Mouse (Mus musculus) liver, postnatal 0 days (tissue): Measurements from ENCODE around the gene Tmem240. TPM values are rescaled to one million over a fixed set of nuclear protein-coding genes. Genes with fewer than 3 reads are reported as not detected.

Experiments used
- ATAC-seq: fragments of 200-750 bp; cut with Nextera tagmentation; 2 replicates; pipeline ENCODE4 v1.8.0; 2017; ENCODE audit warnings: mild to moderate bottlenecking, moderate library complexity
- DNase-seq: peaks from one replicate; pipeline ENCODE4 v3.0.0-alpha.2; 2016
- H3K27ac ChIP-seq: fragments of 300-500 bp; sonication (generic); 2 replicates; pipeline ENCODE4 v1.5.1; 2014; ENCODE audit warnings: antibody characterized with exemption, moderate library complexity, mild to moderate bottlenecking, low read depth
- H3K27me3 ChIP-seq: fragments of 300-500 bp; sonication (generic); 2 replicates; pipeline ENCODE4 v1.6.1; 2014; ENCODE audit warnings: low read length, control low read depth, mixed read lengths; ENCODE audit not compliant: insufficient read depth
- H3K36me3 ChIP-seq: fragments of 300-500 bp; sonication (generic); replicated peaks from 2 replicates; pipeline ENCODE4 v1.6.1; 2014; ENCODE audit warnings: mild to moderate bottlenecking, control low read depth, low read length, moderate library complexity, mixed read lengths; ENCODE audit not compliant: insufficient read depth
- H3K4me1 ChIP-seq: fragments of 300-500 bp; sonication (generic); 2 replicates; pipeline ENCODE4 v1.6.1; 2014; ENCODE audit warnings: antibody characterized with exemption, mild to moderate bottlenecking, control low read depth; ENCODE audit not compliant: insufficient read depth
- H3K4me2 ChIP-seq: fragments of 300-500 bp; sonication (generic); 2 replicates; pipeline ENCODE4 v1.6.1; 2014; ENCODE audit warnings: low read depth, mild to moderate bottlenecking, low read length, moderate library complexity, mixed read lengths
- H3K4me3 ChIP-seq: fragments of 300-500 bp; sonication (generic); 2 replicates; pipeline ENCODE4 v1.5.1; 2014; ENCODE audit warnings: low read depth, low read length
- H3K9ac ChIP-seq: fragments of 300-500 bp; sonication (generic); replicated peaks from 2 replicates; pipeline ENCODE4 v1.6.1; 2014; ENCODE audit warnings: mild to moderate bottlenecking, moderate library complexity
- H3K9me3 ChIP-seq: fragments of 300-500 bp; sonication (generic); 2 replicates; pipeline ENCODE4 v1.6.1; 2016; ENCODE audit warnings: mild to moderate bottlenecking, control low read depth, low read length, mixed read lengths
- CTCF ChIP-seq: sonication (generic); IDR thresholded peaks from 2 replicates; pipeline ENCODE4 v1.5.1; 2016; ENCODE audit warnings: antibody characterized with exemption, low read depth
- EP300 ChIP-seq: IDR thresholded peaks from 2 replicates; pipeline ENCODE4 v1.6.1; 2016; ENCODE audit warnings: antibody characterized with exemption, low read depth, mild to moderate bottlenecking
- WGBS: fragments of 180-500 bp; shearing (Covaris S2); extraction: QIAGEN DNeasy Blood & Tissue Kit; methylation state at CpG from one replicate; pipeline ENCODE4 v1.1.7; 2014; ENCODE audit not compliant: insufficient replicate concordance; 5-methylcytosine and 5-hydroxymethylcytosine counted together
- polyA plus RNA-seq: library from polyadenylated mRNA; unstranded; fragments of >200 nt; fragmentation: Nextera tagmentation; extraction: Ambion mirVana; gene quantifications from 2 replicates; pipeline ENCODE4 v1.2.1, GENCODE M21; 2015

The Tmem240 gene
- polyA plus RNA-seq, 1 experiment from 2014 or later: 0.02 TPM

DNA sequence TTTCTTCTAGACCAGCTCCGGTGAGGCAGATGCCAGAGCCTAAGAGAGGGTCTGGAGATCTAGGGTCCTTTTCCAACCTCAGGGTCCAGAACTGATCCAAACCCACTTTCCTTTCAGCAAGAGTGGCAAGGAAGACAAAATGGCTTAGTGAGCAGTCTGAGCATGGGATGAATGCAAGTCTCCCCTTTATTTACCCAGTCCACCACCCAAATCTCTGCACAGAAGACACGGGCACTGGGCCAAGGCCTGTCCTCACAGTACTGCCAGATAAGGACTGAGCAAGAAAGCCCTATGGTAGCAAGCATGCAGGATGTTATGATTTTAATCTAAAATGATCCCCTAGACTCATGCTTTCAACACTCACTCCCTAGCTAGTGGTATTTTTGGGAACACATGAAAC is 43.2 kb downstream of the Tmem240 start:
- Histone ChIP-seq H3K4me3 (no peak overlapping the region), H3K9me3 (no peaks in the 10 kb centered on the region), H3K27ac (no peak overlapping the region), H3K27me3 (peaks cover 25% of the 10 kb centered on the region), H3K36me3 (no peaks in the 10 kb centered on the region), H3K4me2 (no peak overlapping the region), H3K9ac (no peak overlapping the region), H3K4me1 (peaks cover 18% of the 10 kb centered on the region; the same call in 1 of the 2 replicates)
- 58% methylated on average over 2 of the region's 2 CpGs for WGBS
- no peak for DNase-seq
- TF ChIP-seq CTCF (no peak), EP300 (no peak)
- no peak for ATAC-seq

DNA sequence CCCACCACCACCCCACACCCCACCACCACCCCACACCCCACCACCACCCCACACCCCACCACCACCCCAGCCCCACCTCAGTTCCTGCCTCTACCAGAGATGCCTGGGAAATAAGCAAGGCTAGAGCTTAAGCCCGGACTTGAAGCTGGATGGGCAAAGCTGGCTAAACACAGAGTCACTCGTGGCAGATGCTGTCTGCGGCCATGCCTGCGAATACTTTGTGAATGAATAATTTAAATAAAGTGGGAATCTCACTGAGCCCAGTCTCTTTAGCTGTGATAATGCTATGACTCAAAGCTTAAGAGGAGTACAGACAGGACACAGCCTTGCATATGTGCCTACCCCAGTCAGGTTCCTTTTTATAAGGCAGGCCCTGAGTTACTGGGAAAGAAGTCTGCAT is 44.9 kb downstream of the Tmem240 start:
- Histone ChIP-seq H3K4me1 (peaks cover 17% of the 10 kb centered on the region), H3K36me3 (no peaks in the 10 kb centered on the region), H3K9me3 (no peaks in the 10 kb centered on the region), H3K9ac (no peak overlapping the region), H3K4me3 (no peak overlapping the region), H3K27me3 (peaks cover 14% of the 10 kb centered on the region), H3K4me2 (no peak overlapping the region), H3K27ac (no peak overlapping the region)
- TF ChIP-seq CTCF (no peak), EP300 (no peak)
- 79% methylated on average over 4 of the region's 4 CpGs for WGBS
- no peak for DNase-seq
- ATAC-seq: no peak

DNA sequence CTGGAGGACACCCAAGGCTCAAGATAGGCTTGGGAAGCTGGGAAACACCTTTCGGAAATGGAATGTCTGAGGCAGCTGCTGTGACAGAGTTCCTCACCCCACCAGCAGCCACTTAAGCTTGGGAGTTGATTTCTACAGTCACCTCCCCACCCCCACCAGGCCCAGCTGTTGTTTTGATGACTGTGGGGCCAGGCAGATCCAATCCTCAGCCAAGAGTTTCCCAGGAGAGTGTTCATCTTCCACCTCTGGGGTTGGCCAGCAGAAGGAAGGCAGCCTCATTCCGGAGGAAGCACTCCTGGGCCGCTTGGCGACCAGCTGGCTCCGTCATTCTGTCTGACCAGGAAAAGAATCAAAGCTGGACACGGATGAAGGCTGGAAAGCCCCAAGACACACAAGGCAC is 46.3 kb downstream of the Tmem240 start:
- H3K4me3 ChIP-seq: no peak overlapping the region
- no peaks in the 10 kb centered on the region for H3K36me3 ChIP-seq
- DNase-seq (no peak), ATAC-seq (no peak)
- no peak overlapping the region for H3K4me2 ChIP-seq
- H3K4me1 ChIP-seq: peaks cover 21% of the 10 kb centered on the region
- WGBS: 48% methylated on average over 6 of the region's 6 CpGs
- no peaks in the 10 kb centered on the region for H3K9me3 ChIP-seq
- H3K9ac ChIP-seq: no peak overlapping the region
- H3K27ac ChIP-seq: no peak overlapping the region
- TF ChIP-seq EP300 (no peak), CTCF (no peak)
- peaks cover 8% of the 10 kb centered on the region; the same call in 1 of the 2 replicates for H3K27me3 ChIP-seq

DNA sequence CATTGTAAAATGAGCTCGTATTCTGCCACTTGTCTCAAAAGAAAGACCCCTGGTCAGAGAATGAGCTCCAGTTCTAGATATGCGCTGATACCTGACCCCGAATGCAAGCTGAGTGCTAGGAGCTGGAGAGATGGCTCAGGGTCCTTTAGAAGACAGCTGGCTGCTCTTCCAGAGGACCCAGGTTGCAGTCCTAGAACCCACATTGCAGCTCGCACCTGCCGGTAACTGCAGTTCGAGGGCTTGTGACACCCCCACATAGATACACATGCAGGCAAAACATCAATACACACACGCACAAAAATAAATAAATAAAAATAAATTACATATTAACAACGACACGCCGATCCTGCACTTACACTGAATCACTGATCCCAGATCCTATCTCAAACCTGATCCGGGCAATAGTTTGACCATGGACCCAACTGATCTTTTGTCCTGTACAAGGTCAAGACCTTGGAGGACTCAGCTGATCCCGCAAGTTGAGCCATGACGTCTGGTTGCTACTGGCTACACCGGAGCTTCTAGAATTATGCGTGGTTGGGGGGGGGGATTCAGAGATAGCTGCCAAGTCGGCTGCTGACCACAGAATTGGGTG is 49.0 kb downstream of the Tmem240 start:
- DNase-seq (no peak), ATAC-seq (peak; percentile 61)
- peak overlapping the region; percentile 68 for H3K9ac ChIP-seq
- peak overlapping the region; percentile 86 for H3K4me2 ChIP-seq
- no peaks in the 10 kb centered on the region for H3K9me3 ChIP-seq
- H3K4me1 ChIP-seq: peaks cover 17% of the 10 kb centered on the region
- peaks cover 3% of the 10 kb centered on the region; the same call in 1 of the 2 replicates for H3K27me3 ChIP-seq
- H3K4me3 ChIP-seq: peak overlapping the region; percentile 66
- H3K27ac ChIP-seq: peak overlapping the region; percentile 77
- WGBS: 35% methylated on average over 16 of the region's 16 CpGs
- no peaks in the 10 kb centered on the region for H3K36me3 ChIP-seq
- TF ChIP-seq CTCF: no peak
- no peak for TF ChIP-seq EP300

DNA sequence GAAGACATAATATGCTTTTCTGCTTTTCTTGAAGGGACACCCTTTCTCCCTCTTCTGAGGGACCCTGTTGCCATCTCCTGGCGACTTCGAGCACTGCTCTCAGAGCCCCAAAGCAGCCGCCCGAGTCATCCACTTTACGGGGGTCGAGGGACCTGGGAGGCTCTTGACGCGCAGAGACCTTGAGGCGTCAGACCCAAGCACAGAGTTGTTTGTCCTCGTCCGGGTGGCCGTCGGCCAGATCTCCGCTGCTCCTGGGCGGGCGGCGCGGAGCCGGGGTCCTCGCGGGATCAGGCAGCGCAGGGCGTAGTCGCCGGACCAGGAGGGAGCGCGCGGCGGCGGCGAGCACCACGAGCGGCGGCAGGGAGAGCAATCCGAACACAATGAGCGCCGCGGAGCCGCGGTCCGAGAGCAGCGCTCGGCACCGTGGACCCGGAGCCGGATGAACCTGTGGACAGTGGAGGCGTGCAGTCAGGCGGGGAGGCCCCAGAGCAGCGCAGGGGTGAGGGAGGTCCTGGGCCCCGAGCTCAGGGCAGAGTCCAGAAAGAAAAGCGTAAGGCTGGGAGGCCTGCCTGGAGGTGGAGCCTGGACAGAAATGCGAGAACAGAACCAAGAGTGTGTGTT is 49.6 kb downstream of the Tmem240 start:
- WGBS: under 1% methylated on average over 51 of the region's 52 CpGs
- no peaks in the 10 kb centered on the region for H3K36me3 ChIP-seq
- TF ChIP-seq EP300: no peak
- TF ChIP-seq CTCF: peak; percentile 78
- peak overlapping the region; percentile 77 for H3K27ac ChIP-seq
- H3K4me3 ChIP-seq: peak overlapping the region; percentile 66
- ATAC-seq (peak; percentile 72), DNase-seq (peak; percentile 76)
- no peaks in the 10 kb centered on the region for H3K9me3 ChIP-seq
- peak overlapping the region; percentile 68 for H3K9ac ChIP-seq
- peaks cover 17% of the 10 kb centered on the region for H3K4me1 ChIP-seq
- H3K4me2 ChIP-seq: peak overlapping the region; percentile 86
- H3K27me3 ChIP-seq: peaks cover 3% of the 10 kb centered on the region; the same call in 1 of the 2 replicates

DNA sequence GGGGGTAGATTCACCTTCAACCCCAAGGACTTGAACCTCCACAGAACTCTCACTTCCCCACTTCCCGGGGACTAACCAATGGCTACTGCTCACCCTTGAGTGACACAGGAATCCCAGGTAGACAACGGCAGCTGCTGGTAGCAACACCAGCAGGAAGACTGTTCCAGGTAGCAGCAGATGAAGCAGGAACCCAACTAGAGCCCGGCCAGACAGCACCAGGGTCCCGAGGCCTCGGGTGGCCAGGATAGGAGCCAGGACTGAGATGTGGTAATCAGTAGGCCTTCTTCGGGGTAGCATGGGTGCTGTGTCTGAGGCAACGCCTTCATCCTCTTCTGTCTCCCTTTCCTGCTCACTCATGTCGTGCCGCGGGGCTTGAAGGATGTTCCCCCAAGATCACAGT is 50.6 kb downstream of the Tmem240 start:
- ATAC-seq (no peak), DNase-seq (no peak)
- no peak for TF ChIP-seq EP300
- no peak for TF ChIP-seq CTCF
- H3K4me3 ChIP-seq: no peak overlapping the region
- H3K4me1 ChIP-seq: peaks cover 17% of the 10 kb centered on the region
- H3K9me3 ChIP-seq: no peaks in the 10 kb centered on the region
- peaks cover 3% of the 10 kb centered on the region; the same call in 1 of the 2 replicates for H3K27me3 ChIP-seq
- no peak overlapping the region; the same call in 1 of the 2 replicates for H3K9ac ChIP-seq
- H3K27ac ChIP-seq: peak overlapping the region; percentile 14; the same call in 1 of the 2 replicates
- no peaks in the 10 kb centered on the region for H3K36me3 ChIP-seq
- H3K4me2 ChIP-seq: 0 out of 2 replicates have a peak overlapping the region, but pooled peaks have one; percentile 9
- 80% methylated on average over 10 of the region's 10 CpGs for WGBS
